Mouse (Mus musculus) skeletal muscle tissue, adult 2 months (tissue): ENCODE measurements around the gene Cnn1.
"Not testable (repeated sequence)": the region's sequence is repeated elsewhere in the genome, so short reads cannot be mapped to it uniquely, and the experiment has no call there.

ENCODE experiments used
- DNase-seq: peaks from one replicate; pipeline ENCODE4 v3.0.0-alpha.2; 2012; ENCODE audit warnings: low read depth, low spot score

Gene Cnn1

GRCm38 (mm10) chr9:22125246-22126027 lies 26.4 kb downstream of the Cnn1 start:
- DNase-seq, result no peak

- DNase-seq, result peak; percentile 52
Observed at GRCm38 (mm10) chr9:22131226-22131981, 32.4 kb downstream of the Cnn1 start.

- no peak for DNase-seq
Observed at GRCm38 (mm10) chr9:22132220-22132619, 33.2 kb downstream of the Cnn1 start.

- no peak for DNase-seq
Observed at GRCm38 (mm10) chr9:22134246-22134890, 35.4 kb downstream of the Cnn1 start.

GRCm38 (mm10) chr9:22134988-22135643 lies 36.1 kb downstream of the Cnn1 start:
- no peak for DNase-seq

GRCm38 (mm10) chr9:22135644-22136390 lies 36.8 kb downstream of the Cnn1 start, which contains the start of gene Acp5:
Gene Acp5, minus strand, starts transcription at chr9:22135711.
- no peak for DNase-seq

- no peak for DNase-seq
Observed at GRCm38 (mm10) chr9:22136765-22137547, 37.9 kb downstream of the Cnn1 start.

- DNase-seq, result no peak
Observed at GRCm38 (mm10) chr9:22138480-22138879, 39.5 kb downstream of the Cnn1 start.

- DNase-seq, result no peak
Observed at GRCm38 (mm10) chr9:22139746-22140145, 40.7 kb downstream of the Cnn1 start.

- peak; percentile 64 for DNase-seq
Observed at GRCm38 (mm10) chr9:22143108-22144037, 44.4 kb downstream of the Cnn1 start.

- no peak for DNase-seq
Observed at GRCm38 (mm10) chr9:22144304-22144965, 45.4 kb downstream of the Cnn1 start.

- DNase-seq, result no peak
Observed at GRCm38 (mm10) chr9:22149426-22150248, 50.6 kb downstream of the Cnn1 start.

GRCm38 (mm10) chr9:22150249-22150693 lies 51.3 kb downstream of the Cnn1 start:
- DNase-seq, result not testable (repeated sequence)

GRCm38 (mm10) chr9:22150946-22151345 lies 51.9 kb downstream of the Cnn1 start:
- DNase-seq, result no peak

- DNase-seq, result no peak
Observed at GRCm38 (mm10) chr9:22153810-22154209, 54.8 kb downstream of the Cnn1 start.

GRCm38 (mm10) chr9:22155614-22156013 lies 56.6 kb downstream of the Cnn1 start:
- peak; percentile 35 for DNase-seq

- DNase-seq, result peak; percentile 97
Observed at GRCm38 (mm10) chr9:22156497-22157245, 57.7 kb downstream of the Cnn1 start, which contains the start of gene Pigyl. Gene Pigyl, plus strand, starts transcription at chr9:22156846.
